Mouse (Mus musculus): ENCODE data around the gene Tpt1. TPM values are rescaled to one million over a fixed set of nuclear protein-coding genes. Genes with fewer than 3 reads are reported as not detected.

The Tpt1 gene
- polyA plus RNA-seq, 1 experiment from 2014 or later, result 1,072 TPM

DNA sequence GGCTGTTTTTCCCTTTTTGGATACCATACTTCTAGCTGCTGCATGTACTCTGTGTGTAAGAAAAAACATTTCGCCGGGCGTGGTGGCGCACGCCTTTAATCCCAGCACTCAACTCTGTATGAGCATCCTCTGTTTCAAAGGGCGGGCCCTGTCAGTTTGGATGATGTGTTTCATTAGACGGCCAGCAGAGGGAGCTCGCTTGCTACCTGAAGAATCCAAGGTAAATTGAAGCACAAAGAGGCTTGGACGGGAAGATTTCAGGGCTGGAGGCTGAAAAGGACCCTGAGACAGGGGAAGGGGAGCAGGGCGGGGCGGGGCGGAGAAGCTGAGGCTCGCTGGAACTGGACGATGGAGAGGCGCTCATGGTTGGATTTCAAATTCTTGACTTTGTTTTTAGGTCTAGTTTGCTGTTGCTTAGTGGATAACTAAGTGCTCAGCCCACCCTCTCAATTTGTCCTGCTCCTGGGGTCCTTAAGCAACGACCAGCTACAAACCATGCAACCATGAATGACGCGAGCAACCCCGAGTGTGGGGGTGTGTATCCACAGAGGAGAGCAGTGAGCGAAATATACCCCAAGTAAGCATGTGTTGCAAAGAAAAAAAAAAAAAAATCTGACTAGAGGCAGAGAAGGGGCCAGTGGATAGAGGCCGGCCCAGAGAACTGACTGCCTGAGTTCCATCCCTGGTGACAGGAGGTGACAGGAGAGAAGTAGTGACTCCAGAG lies 31.6 kb downstream of the Tpt1 start:
- peak overlapping the region; percentile 2; the same call in 1 of the 2 replicates for H3K9ac ChIP-seq (ENCODE audit: low read depth, low read length)
- H3K27me3 ChIP-seq (ENCODE audit: control insufficient read depth, insufficient read depth, low read length), result no peaks in the 10 kb centered on the region
- H3K36me3 ChIP-seq (ENCODE audit: control insufficient read depth, insufficient read depth, low read length), result no peaks in the 10 kb centered on the region
- H3K4me3 ChIP-seq (ENCODE audit: low read depth, low read length), result no peak overlapping the region
- 15% methylated on average over 21 of the region's 21 CpGs for WGBS
- H3K4me2 ChIP-seq (replicated peaks; ENCODE audit: low read depth, low read length), result peak overlapping the region; percentile 22; the same call in 1 of the 2 replicates
- no peak overlapping the region for H3K27ac ChIP-seq (ENCODE audit: low read depth, low read length)
- no peaks in the 10 kb centered on the region for H3K9me3 ChIP-seq (ENCODE audit: control insufficient read depth, low read length)
- DNase-seq (ENCODE audit: low spot score) (peak; percentile 89), ATAC-seq (ENCODE audit: low FRiP score) (peak; percentile 66; the same call in 1 of the 2 replicates)
- H3K4me1 ChIP-seq (replicated peaks; ENCODE audit: control insufficient read depth, insufficient read depth, low read length), result 0 out of 2 replicates have a peak, but pooled peaks cover 3% of the 10 kb centered on the region

- Histone ChIP-seq H3K4me1 (replicated peaks; ENCODE audit: control insufficient read depth, insufficient read depth, low read length) (0 out of 2 replicates have a peak, but pooled peaks cover 3% of the 10 kb centered on the region), H3K36me3 (ENCODE audit: control insufficient read depth, insufficient read depth, low read length) (no peaks in the 10 kb centered on the region), H3K4me3 (ENCODE audit: low read depth, low read length) (no peak overlapping the region), H3K27ac (ENCODE audit: low read depth, low read length) (no peak overlapping the region), H3K9ac (ENCODE audit: low read depth, low read length) (no peak overlapping the region), H3K9me3 (ENCODE audit: control insufficient read depth, low read length) (no peaks in the 10 kb centered on the region), H3K27me3 (ENCODE audit: control insufficient read depth, insufficient read depth, low read length) (no peaks in the 10 kb centered on the region), H3K4me2 (replicated peaks; ENCODE audit: low read depth, low read length) (no peak overlapping the region)
- DNase-seq (ENCODE audit: low spot score) (no peak), ATAC-seq (ENCODE audit: low FRiP score) (no peak)
- 80% methylated on average over 3 of the region's 3 CpGs for WGBS
These were observed 32.4 kb downstream of the Tpt1 start for GRCm38 (mm10) chr14:75877297-75877696.

DNA sequence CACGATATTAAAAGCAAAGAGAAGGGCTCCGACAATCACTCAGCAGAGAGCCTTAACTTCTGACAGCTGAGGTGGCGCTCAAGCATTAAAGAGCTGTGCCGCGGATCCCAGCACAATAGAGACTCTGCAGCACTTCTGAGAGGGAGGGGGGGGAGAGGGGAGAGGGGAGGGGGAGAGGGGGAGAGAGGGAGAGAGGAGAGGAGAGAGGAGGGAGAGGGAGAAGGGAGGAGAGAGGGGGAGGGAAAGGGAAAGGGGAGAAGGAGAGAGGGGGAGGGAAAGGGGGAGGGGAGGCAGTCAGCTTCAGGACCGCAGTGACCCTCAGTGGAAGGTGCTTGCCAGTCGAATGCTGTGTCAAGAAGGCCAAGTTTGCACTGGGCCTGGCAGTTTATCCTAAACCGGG lies 34.1 kb downstream of the Tpt1 start:
- H3K9ac ChIP-seq (ENCODE audit: low read depth, low read length), result no peak overlapping the region
- 0 out of 2 replicates have a peak, but pooled peaks cover 3% of the 10 kb centered on the region for H3K4me1 ChIP-seq (replicated peaks; ENCODE audit: control insufficient read depth, insufficient read depth, low read length)
- no peaks in the 10 kb centered on the region for H3K27me3 ChIP-seq (ENCODE audit: control insufficient read depth, insufficient read depth, low read length)
- no peak overlapping the region for H3K27ac ChIP-seq (ENCODE audit: low read depth, low read length)
- WGBS, result 15% methylated on average over 8 of the region's 8 CpGs
- H3K4me2 ChIP-seq (replicated peaks; ENCODE audit: low read depth, low read length), result no peak overlapping the region
- DNase-seq (ENCODE audit: low spot score) (peak; percentile 50), ATAC-seq (ENCODE audit: low FRiP score) (peak; percentile 45)
- H3K36me3 ChIP-seq (ENCODE audit: control insufficient read depth, insufficient read depth, low read length), result no peaks in the 10 kb centered on the region
- no peaks in the 10 kb centered on the region for H3K9me3 ChIP-seq (ENCODE audit: control insufficient read depth, low read length)
- H3K4me3 ChIP-seq (ENCODE audit: low read depth, low read length), result no peak overlapping the region

GRCm38 (mm10) chr14:75881856-75882255 lies 37.0 kb downstream of the Tpt1 start:
- Histone ChIP-seq H3K9ac (ENCODE audit: low read depth, low read length) (no peak overlapping the region), H3K9me3 (ENCODE audit: control insufficient read depth, low read length) (no peaks in the 10 kb centered on the region), H3K27ac (ENCODE audit: low read depth, low read length) (no peak overlapping the region), H3K4me3 (ENCODE audit: low read depth, low read length) (no peak overlapping the region), H3K4me1 (replicated peaks; ENCODE audit: control insufficient read depth, insufficient read depth, low read length) (no peaks in the 10 kb centered on the region), H3K4me2 (replicated peaks; ENCODE audit: low read depth, low read length) (no peak overlapping the region), H3K36me3 (ENCODE audit: control insufficient read depth, insufficient read depth, low read length) (no peaks in the 10 kb centered on the region), H3K27me3 (ENCODE audit: control insufficient read depth, insufficient read depth, low read length) (no peaks in the 10 kb centered on the region)
- WGBS, result 42% methylated on average over 4 of the region's 4 CpGs
- no peak for DNase-seq (ENCODE audit: low spot score)
- ATAC-seq (ENCODE audit: low FRiP score), result no peak

DNA sequence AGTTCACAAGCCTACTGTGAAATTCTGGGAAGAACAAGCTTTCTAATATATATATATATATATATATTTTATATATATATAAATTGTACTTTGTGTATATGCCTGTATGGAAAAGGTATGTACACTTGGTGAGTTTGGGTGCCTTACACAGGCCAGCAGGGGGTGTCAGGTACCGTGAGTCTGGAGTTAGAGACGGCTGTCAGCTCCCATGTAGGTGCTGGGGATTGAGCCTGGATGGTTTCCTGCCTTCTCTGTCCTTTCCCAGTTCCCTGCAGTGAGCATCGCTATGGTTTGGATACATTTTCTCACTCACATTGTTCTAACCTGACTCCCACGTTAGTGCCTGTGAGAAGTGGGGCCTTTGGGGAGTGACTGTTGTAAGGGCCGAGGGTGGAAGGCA lies 38.4 kb downstream of the Tpt1 start:
- H3K4me1 ChIP-seq (replicated peaks; ENCODE audit: control insufficient read depth, insufficient read depth, low read length), result no peaks in the 10 kb centered on the region
- no peak overlapping the region for H3K9ac ChIP-seq (ENCODE audit: low read depth, low read length)
- no peaks in the 10 kb centered on the region for H3K36me3 ChIP-seq (ENCODE audit: control insufficient read depth, insufficient read depth, low read length)
- no peaks in the 10 kb centered on the region for H3K27me3 ChIP-seq (ENCODE audit: control insufficient read depth, insufficient read depth, low read length)
- no peaks in the 10 kb centered on the region for H3K9me3 ChIP-seq (ENCODE audit: control insufficient read depth, low read length)
- ATAC-seq (ENCODE audit: low FRiP score), result no peak
- no peak overlapping the region for H3K27ac ChIP-seq (ENCODE audit: low read depth, low read length)
- DNase-seq (ENCODE audit: low spot score), result no peak
- H3K4me2 ChIP-seq (replicated peaks; ENCODE audit: low read depth, low read length), result no peak overlapping the region
- H3K4me3 ChIP-seq (ENCODE audit: low read depth, low read length), result no peak overlapping the region
- WGBS, result 69% methylated on average over 5 of the region's 5 CpGs

DNA sequence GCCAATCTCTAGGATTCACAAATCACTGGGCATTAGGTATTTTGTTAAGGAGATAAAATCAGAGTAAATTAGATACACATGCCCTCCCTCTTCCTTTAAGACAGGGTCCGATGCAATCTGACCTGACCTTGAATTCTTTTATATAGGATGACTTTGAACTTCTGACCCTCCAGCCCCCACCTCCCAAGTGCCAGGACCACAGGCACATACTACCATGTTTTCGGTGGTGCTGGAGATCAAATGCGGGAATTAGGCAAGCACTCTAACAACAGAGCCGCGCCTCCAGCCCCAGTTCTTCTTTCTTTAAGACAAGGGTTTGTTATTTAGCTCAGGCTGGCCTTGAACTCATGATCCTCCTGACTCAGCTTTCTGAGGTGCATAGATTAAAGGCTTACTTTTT lies 39.0 kb downstream of the Tpt1 start:
- Histone ChIP-seq H3K27ac (ENCODE audit: low read depth, low read length) (no peak overlapping the region), H3K4me3 (ENCODE audit: low read depth, low read length) (no peak overlapping the region), H3K9me3 (ENCODE audit: control insufficient read depth, low read length) (no peaks in the 10 kb centered on the region), H3K4me1 (replicated peaks; ENCODE audit: control insufficient read depth, insufficient read depth, low read length) (no peaks in the 10 kb centered on the region), H3K9ac (ENCODE audit: low read depth, low read length) (no peak overlapping the region), H3K36me3 (ENCODE audit: control insufficient read depth, insufficient read depth, low read length) (no peaks in the 10 kb centered on the region), H3K4me2 (replicated peaks; ENCODE audit: low read depth, low read length) (no peak overlapping the region), H3K27me3 (ENCODE audit: control insufficient read depth, insufficient read depth, low read length) (no peaks in the 10 kb centered on the region)
- no peak for ATAC-seq (ENCODE audit: low FRiP score)
- DNase-seq (ENCODE audit: low spot score), result no peak
- WGBS, result 86% methylated on average over 5 of the region's 5 CpGs

DNA sequence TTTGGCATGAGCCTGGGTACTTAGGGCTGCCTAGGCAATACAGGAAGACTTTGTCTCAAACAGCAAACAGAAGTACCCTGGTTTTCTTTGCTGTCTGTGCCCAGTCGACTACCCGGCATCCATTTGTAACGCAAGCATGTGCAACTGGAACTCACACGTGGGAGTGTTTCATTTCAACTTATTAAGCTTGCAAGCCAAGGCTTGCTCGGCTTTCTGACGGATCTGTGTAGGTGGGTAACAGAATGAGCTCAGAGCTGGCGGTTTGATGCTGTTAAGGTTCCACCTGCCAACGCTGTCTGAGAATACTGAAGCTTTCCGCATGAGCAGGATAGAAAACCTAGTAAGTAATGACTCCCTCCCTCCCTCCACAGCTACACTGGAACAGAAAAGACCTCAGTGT lies 47.2 kb downstream of the Tpt1 start:
- WGBS, result 92% methylated on average over 9 of the region's 9 CpGs
- H3K4me2 ChIP-seq (replicated peaks; ENCODE audit: low read depth, low read length), result no peak overlapping the region
- no peak overlapping the region for H3K27ac ChIP-seq (ENCODE audit: low read depth, low read length)
- H3K27me3 ChIP-seq (ENCODE audit: control insufficient read depth, insufficient read depth, low read length), result no peaks in the 10 kb centered on the region
- DNase-seq (ENCODE audit: low spot score) (no peak), ATAC-seq (ENCODE audit: low FRiP score) (no peak)
- H3K9ac ChIP-seq (ENCODE audit: low read depth, low read length), result no peak overlapping the region
- H3K4me1 ChIP-seq (replicated peaks; ENCODE audit: control insufficient read depth, insufficient read depth, low read length), result no peaks in the 10 kb centered on the region
- H3K4me3 ChIP-seq (ENCODE audit: low read depth, low read length), result no peak overlapping the region
- no peaks in the 10 kb centered on the region for H3K36me3 ChIP-seq (ENCODE audit: control insufficient read depth, insufficient read depth, low read length)
- no peaks in the 10 kb centered on the region for H3K9me3 ChIP-seq (ENCODE audit: control insufficient read depth, low read length)

Other genes starting within 250 kb of the Tpt1 start
- gene Erich6b, start 202.8 kb upstream of the Tpt1 start, polyA plus RNA-seq (2014; fragmentation: Nextera tagmentation; extraction: Ambion mirVana), result not detected in 2 replicates
- 23.2 and 28.2 TPM in 2 replicates for gene Cog3, start 90.6 kb upstream of the Tpt1 start, polyA plus RNA-seq (2014; fragmentation: Nextera tagmentation; extraction: Ambion mirVana)
- 9.3 and 11.3 TPM in 2 replicates for gene Slc25a30, start 58.1 kb upstream of the Tpt1 start, polyA plus RNA-seq (2014; fragmentation: Nextera tagmentation; extraction: Ambion mirVana)
- gene Kctd4, start 109.9 kb downstream of the Tpt1 start, polyA plus RNA-seq (2014; fragmentation: Nextera tagmentation; extraction: Ambion mirVana), result 0.61 and 1.4 TPM in 2 replicates
- gene Gtf2f2, start 165.8 kb downstream of the Tpt1 start, polyA plus RNA-seq (2014; fragmentation: Nextera tagmentation; extraction: Ambion mirVana), result 52.1 and 59.0 TPM in 2 replicates